Comparison of ENCODE assay signal across 15 mouse cellular contexts in genomic region chr14:30637087-30637486, GRCm38 (mm10). TPM values are rescaled to one million over a fixed set of nuclear protein-coding genes. Genes with fewer than 3 reads are reported as not detected.
A peak's percentile ranks its signal among the peaks of the same experiment; 100 is the strongest.
DNase-seq lines count a peak whose midpoint lies in the region; ATAC-seq lines count a peak whose summit lies in the region.
"Had no signal": no experiment of that assay in that cellular context is flagged by ENCODE, and none has a peak within 500 bp of the region (broad histone marks: within the 10 kb centered on the region; RNA-seq: fewer than 3 reads in every experiment).

No protein-coding gene starts in this region.

- 77% methylated on average over 2 of the region's 2 CpGs for WGBS in intestine, embryonic 16.5 days
- 66% methylated on average over 2 of the region's 2 CpGs for WGBS in forebrain, embryonic 10.5 days
- 74% methylated on average over 2 of the region's 2 CpGs for WGBS in midbrain, embryonic 16.5 days

- H3K9ac ChIP-seq in intestine, embryonic 16.5 days (ENCODE audit: low read depth, low read length), result no peak overlapping the region
- no peak overlapping the region for H3K9ac ChIP-seq in midbrain, embryonic 16.5 days (ENCODE audit: low read depth, low read length)
- H3K9ac ChIP-seq: forebrain, embryonic 12.5 days had no signal

- H3K36me3 ChIP-seq in intestine, embryonic 16.5 days (ENCODE audit: control insufficient read depth, insufficient read depth, low read length), result no peaks in the 10 kb centered on the region
- no peaks in the 10 kb centered on the region for H3K36me3 ChIP-seq in forebrain, embryonic 10.5 days (replicated peaks)
- H3K36me3 ChIP-seq in midbrain, embryonic 16.5 days (ENCODE audit: control insufficient read depth, insufficient read depth, low read length), result no peaks in the 10 kb centered on the region
- H3K36me3 ChIP-seq: forebrain, embryonic 12.5 days had no signal

- H3K27me3 ChIP-seq in intestine, embryonic 16.5 days (replicated peaks; ENCODE audit: control insufficient read depth, insufficient read depth, low read length), result no peaks in the 10 kb centered on the region
- H3K27me3 ChIP-seq in forebrain, embryonic 10.5 days (ENCODE audit: poor library complexity, severe bottlenecking), result no peaks in the 10 kb centered on the region
- H3K27me3 ChIP-seq in midbrain, embryonic 16.5 days (ENCODE audit: control insufficient read depth, insufficient read depth, low read depth, low read length), result no peaks in the 10 kb centered on the region

- no peaks in the 10 kb centered on the region for H3K9me3 ChIP-seq in intestine, embryonic 16.5 days (ENCODE audit: control insufficient read depth, low read length)
- H3K9me3 ChIP-seq in forebrain, embryonic 10.5 days, result no peaks in the 10 kb centered on the region
- no peaks in the 10 kb centered on the region for H3K9me3 ChIP-seq in midbrain, embryonic 16.5 days (replicated peaks; ENCODE audit: control insufficient read depth, low read length, poor library complexity, severe bottlenecking)
- H3K9me3 ChIP-seq: forebrain, embryonic 12.5 days had no signal

- no peak overlapping the region for H3K4me3 ChIP-seq in intestine, embryonic 16.5 days (ENCODE audit: low read length)
- no peak overlapping the region for H3K4me3 ChIP-seq in forebrain, embryonic 10.5 days
- no peak overlapping the region for H3K4me3 ChIP-seq in midbrain, embryonic 16.5 days (ENCODE audit: low read depth, low read length)
- H3K4me3 ChIP-seq: forebrain, embryonic 12.5 days had no signal

- peak overlapping the region; percentile 55 for H3K27ac ChIP-seq in intestine, embryonic 16.5 days (ENCODE audit: low read length)
- no peak overlapping the region for H3K27ac ChIP-seq in forebrain, embryonic 10.5 days
- H3K27ac ChIP-seq in midbrain, embryonic 16.5 days (ENCODE audit: low read length), result no peak overlapping the region
- H3K27ac ChIP-seq: forebrain, embryonic 12.5 days had no signal

- peaks cover 44% of the 10 kb centered on the region for H3K4me1 ChIP-seq in intestine, embryonic 16.5 days (ENCODE audit: control insufficient read depth, insufficient read depth, low read length)
- peaks cover 22% of the 10 kb centered on the region for H3K4me1 ChIP-seq in forebrain, embryonic 10.5 days
- H3K4me1 ChIP-seq in midbrain, embryonic 16.5 days (ENCODE audit: control insufficient read depth, insufficient read depth, low read length), result no peaks in the 10 kb centered on the region

- peak; percentile 64 for ATAC-seq in intestine, embryonic 16.5 days
- ATAC-seq in midbrain, embryonic 16.5 days, result no peak
- ATAC-seq: inflammation-experienced regulatory T-cells, adult 6 months; lung, postnatal 0 days had no signal

- H3K4me2 ChIP-seq in intestine, embryonic 16.5 days (ENCODE audit: low read depth, low read length), result no peak overlapping the region
- no peak overlapping the region for H3K4me2 ChIP-seq in midbrain, embryonic 16.5 days (ENCODE audit: low read length)
- H3K4me2 ChIP-seq: forebrain, embryonic 12.5 days; liver, embryonic 11.5 days; midbrain, embryonic 11.5 days had no signal

- DNase-seq in 3T3-L1 (ENCODE audit: low read depth, low spot score), result peak; percentile 41
- peak; percentile 35 for DNase-seq in ES-CJ7 (ENCODE audit: low read depth, low spot score)
- peak; percentile 87 to 93 for DNase-seq in kidney, postnatal 25 days
- DNase-seq in embryo, embryonic 10 days (ENCODE audit: low spot score), result no peak
- no peak for DNase-seq in testis, postnatal 14 days (ENCODE audit: low spot score)
- no peak for DNase-seq in forebrain, embryonic 10.5 days (ENCODE audit: extremely low spot score, low spot score)
- DNase-seq: cerebellum, adult 18-20 months; heart, postnatal 4 days had no signal

RNA-seq across cellular contexts. Expression of gene Prkcd, which starts 11.1 kb away (rescaled TPM):
- 52.1 and 56.5 TPM in 2 replicates for polyA plus RNA-seq in intestine, embryonic 16.5 days (2015; fragmentation: Nextera tagmentation; extraction: Ambion mirVana)
- polyA plus RNA-seq in forebrain, embryonic 10.5 days (2016; fragmentation: Nextera tagmentation; extraction: Ambion mirVana), result 23.6 and 24.8 TPM in 2 replicates
- polyA plus RNA-seq in midbrain, embryonic 16.5 days (2015; fragmentation: Nextera tagmentation; extraction: Ambion mirVana), result 13.9 and 15.4 TPM in 2 replicates

RNA-seq across cellular contexts. Expression of gene Rft1, which starts 17.1 kb away (rescaled TPM):
- polyA plus RNA-seq in intestine, embryonic 16.5 days (2015; fragmentation: Nextera tagmentation; extraction: Ambion mirVana), result 13.3 and 14.7 TPM in 2 replicates
- 12.7 and 14.7 TPM in 2 replicates for polyA plus RNA-seq in forebrain, embryonic 10.5 days (2016; fragmentation: Nextera tagmentation; extraction: Ambion mirVana)
- 8.3 and 9.4 TPM in 2 replicates for polyA plus RNA-seq in midbrain, embryonic 16.5 days (2015; fragmentation: Nextera tagmentation; extraction: Ambion mirVana)

Comparison
In these comparisons a context has a peak if more than half of its experiments do, and no peak if none do; other contexts are left out.
1. DNase-seq: peak in 3T3-L1 (single experiment), ES-CJ7 (single experiment) and kidney, postnatal 25 days (2 of 2); none in embryo, embryonic 10 days (single experiment), testis, postnatal 14 days (single experiment) and forebrain, embryonic 10.5 days (single experiment).